Mouse (Mus musculus) embryonic fibroblast, embryonic 13.5 days (primary cell): Measurements from ENCODE around the gene Hapln3.

Source experiments
- CTCF ChIP-seq: IDR thresholded peaks from 2 replicates; pipeline ENCODE4 v1.5.1; 2011; ENCODE audit warnings: mild to moderate bottlenecking, control low read depth, low read length, moderate library complexity, borderline replicate concordance; ENCODE audit not compliant: insufficient read depth
- POLR2A ChIP-seq: IDR thresholded peaks from 2 replicates; pipeline ENCODE4 v1.6.1; 2011; ENCODE audit warnings: low read depth, mild to moderate bottlenecking, control low read depth, low read length, moderate library complexity

DNA sequence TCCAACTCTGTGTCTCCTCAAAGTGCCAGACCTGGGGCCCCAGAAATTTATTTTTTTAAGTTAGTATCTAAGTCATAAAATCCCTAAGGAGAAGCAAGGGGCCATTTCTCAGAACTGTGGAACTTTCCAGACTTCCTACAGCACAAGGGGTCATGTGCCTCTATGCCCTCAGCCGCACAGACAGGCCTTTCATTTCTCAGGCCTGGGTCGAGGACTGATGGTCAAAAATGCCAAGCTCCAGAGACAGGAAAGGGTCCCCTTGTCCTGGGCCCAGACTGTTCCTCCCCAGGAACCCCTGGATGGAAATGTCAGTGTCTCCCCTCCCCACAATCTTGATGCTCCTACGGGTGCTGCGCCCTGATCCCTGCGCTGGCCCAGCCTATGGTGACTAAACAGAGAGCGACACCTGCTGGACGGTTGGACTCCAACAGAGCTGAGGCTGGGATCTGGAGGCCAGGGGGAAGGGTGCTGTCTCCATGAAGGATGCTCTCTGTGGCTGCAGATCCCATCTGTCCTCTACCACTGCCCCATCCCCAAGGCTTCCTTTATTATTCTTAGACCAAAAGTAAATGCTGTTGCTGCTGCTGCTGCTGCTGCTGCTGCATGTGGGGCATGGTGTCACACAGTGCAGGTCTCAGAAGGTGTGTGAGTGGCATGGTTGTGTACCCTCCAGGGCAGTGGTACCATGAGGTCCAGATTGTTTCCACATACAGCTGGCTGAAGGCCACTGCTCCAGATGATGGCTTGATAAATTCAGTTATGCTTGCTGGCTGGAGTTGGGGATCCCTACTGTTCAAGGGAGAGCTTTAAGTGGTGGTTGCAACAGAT, 50.0 kb downstream of the Hapln3 start:
- TF ChIP-seq CTCF (peak; percentile 96), POLR2A (no peak)
